Mouse (Mus musculus): ENCODE measurements around the gene Gm11037.
A peak's percentile ranks its signal among the peaks of the same experiment; 100 is the strongest.

Gene Gm11037

GRCm38 (mm10) chr2:131148353-131149253 is 15.3 kb downstream of the Gm11037 start:
- peak; percentile 86 for DNase-seq (ENCODE audit: low spot score)

DNA sequence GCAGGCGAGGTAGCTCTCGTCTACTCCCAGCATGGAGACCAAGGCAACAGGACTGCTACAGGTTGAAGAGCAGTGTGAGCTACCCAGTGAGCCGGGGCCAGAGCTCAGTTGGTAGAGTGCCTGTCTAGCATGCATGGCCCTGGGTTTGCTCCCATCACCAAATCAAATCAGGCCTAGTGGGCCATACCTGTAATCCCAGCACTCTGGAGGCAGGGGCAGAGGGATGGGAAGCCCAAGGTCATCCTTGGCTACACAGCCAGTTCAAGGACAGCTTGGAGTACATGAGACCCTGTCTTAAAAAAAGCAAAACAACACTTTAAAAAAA is 15.9 kb downstream of the Gm11037 start:
- DNase-seq (ENCODE audit: low spot score): no peak

DNA sequence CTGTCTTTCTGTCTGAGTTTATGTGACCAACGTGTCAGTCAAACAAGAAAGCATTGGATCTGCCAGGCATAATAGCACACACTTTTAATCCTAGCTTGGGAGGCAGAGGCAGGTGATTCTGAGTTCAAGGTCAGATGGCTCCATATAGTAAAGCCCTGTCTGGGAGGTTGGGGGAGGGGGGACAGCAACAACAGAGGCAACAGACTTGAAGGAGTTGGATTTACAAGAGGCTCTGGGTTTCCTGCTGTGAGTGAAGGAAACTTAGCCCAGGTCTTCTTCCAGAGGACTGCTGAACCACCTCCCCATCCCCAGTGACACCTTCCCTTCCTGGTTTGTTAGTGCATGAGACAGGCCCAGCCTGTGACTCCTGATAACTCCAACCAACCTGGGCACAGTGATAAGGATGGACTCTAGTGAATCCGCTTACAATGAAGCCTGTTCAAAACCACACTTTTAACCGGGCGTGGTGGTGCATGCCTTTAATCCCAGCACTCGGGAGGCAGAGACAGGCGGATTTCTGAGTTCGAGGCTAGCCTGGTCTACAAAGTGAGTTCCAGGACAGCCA is 19.0 kb downstream of the Gm11037 start:
- DNase-seq (ENCODE audit: low spot score): no peak

GRCm38 (mm10) chr2:131154036-131154435 is 20.7 kb downstream of the Gm11037 start:
- DNase-seq (ENCODE audit: low spot score): no peak

GRCm38 (mm10) chr2:131156987-131157386 is 23.7 kb downstream of the Gm11037 start:
- peak; percentile 51 for DNase-seq (ENCODE audit: low spot score)

- no peak for DNase-seq (ENCODE audit: low spot score)
Observed at GRCm38 (mm10) chr2:131159491-131159910, 26.2 kb downstream of the Gm11037 start.

- DNase-seq (ENCODE audit: low spot score): peak; percentile 100
Observed at GRCm38 (mm10) chr2:131159938-131160581, 26.8 kb downstream of the Gm11037 start, which contains the start of gene 1700037H04Rik. 1700037H04Rik (minus strand) TSS chr2:131160081.

DNA sequence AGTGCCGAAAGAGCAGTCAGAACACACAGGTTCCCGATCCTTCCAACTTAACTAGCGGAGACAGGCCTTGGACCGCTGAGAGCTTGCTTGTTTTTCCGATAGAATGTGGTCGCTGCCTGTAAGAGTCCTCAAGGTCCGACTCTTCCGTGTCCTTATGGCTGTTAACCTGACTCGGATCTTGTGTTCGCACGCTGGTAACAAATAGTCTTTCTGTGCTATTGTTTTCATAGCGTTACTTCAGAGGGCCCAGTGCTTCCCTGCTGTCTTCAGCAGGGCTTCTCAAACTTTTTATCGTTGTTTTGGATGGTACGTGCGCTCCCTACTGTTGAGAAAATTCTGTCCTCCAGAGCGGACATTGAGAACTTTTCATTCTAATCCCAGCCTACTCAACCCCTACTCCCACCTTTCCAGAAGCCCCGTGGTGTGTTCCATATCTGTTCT is 27.4 kb downstream of the Gm11037 start:
- peak; percentile 77 for DNase-seq (ENCODE audit: low spot score)

DNA sequence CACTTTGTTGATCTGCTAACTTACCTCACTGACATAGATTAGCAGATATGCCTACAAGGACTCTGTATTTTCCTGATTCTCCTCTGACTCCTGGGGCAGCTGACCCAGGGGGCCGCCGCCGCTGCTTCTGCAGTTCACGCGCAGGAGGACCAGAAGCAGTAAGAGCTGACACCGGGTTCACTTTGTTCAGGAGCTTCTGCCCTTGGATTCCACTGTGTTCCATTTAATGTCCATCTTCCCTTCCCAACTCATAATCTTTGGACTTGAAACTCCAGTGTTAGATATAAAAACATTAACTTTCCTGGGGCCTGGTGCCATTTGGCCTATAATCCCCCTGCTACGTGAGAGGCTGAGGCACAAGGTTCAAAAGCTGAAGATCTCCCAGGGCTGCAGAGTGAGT is 30.6 kb downstream of the Gm11037 start:
- no peak for DNase-seq (ENCODE audit: low spot score)

- no peak for DNase-seq (ENCODE audit: low spot score)
Observed at GRCm38 (mm10) chr2:131166172-131166571, 32.9 kb downstream of the Gm11037 start.

DNA sequence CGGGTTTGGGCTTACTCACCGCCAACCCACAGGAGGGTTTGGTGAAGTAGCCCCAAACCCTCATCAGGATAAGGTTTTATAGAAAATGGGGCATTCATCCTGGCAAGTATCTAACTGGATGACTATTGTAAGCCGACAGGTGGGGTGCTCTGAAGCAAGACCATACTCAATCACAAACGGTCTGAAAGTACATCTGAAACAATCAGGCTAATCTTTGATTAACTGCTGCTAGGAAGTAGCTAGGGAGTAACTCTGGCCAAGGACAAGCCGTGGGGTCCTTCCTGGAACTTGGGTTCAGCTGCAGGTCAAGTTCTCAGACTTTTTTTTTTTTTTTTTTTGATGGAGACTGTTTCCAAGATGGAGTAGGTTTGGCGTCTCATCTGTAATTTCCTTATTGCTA is 34.7 kb downstream of the Gm11037 start:
- no peak for DNase-seq (ENCODE audit: low spot score)

DNA sequence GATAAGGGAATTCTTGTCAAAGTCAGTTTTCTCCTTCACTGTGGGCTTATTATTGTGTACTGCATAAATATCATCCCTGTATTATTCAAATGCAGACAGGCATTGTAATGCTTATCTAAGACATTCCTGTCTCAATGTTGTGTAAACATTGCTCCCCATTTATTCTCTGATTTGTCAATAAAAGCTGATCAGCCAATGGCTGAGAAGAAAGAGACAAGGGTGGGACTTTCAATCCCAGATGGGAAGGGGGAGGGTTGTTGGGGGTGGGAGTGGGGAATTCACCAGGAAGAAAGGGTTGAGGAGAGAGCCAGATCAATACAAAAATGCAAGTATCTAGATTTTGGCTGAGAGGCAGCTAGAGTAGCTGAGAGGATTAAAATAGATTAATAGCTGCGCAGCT is 35.6 kb downstream of the Gm11037 start:
- no peak for DNase-seq (ENCODE audit: low spot score)

GRCm38 (mm10) chr2:131170936-131171335 is 37.6 kb downstream of the Gm11037 start:
- no peak for DNase-seq (ENCODE audit: low spot score)

- DNase-seq (ENCODE audit: low spot score): no peak
Observed at GRCm38 (mm10) chr2:131171401-131172104, 38.3 kb downstream of the Gm11037 start.

DNA sequence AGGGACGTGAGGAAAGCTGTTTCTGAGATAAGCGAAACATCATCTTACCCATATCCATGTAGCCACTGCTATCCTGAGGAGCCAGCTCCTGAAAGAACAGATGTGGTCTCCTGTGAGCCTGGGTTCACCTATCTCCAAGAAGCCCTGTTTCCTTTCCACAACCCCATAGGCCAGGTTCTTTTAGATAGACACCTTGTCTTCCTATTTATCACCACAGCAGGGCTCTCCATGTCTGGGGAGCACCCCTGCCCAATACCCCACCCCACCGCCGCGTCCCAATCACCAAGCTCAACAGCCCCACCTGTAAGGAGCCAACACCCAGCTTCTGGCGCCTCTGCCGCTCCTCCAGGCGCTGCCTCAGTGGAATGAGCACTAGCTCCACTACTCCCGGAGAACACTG is 39.0 kb downstream of the Gm11037 start:
- no peak for DNase-seq (ENCODE audit: low spot score)

GRCm38 (mm10) chr2:131174700-131175099 is 41.4 kb downstream of the Gm11037 start:
- DNase-seq (ENCODE audit: low spot score): peak; percentile 86

DNA sequence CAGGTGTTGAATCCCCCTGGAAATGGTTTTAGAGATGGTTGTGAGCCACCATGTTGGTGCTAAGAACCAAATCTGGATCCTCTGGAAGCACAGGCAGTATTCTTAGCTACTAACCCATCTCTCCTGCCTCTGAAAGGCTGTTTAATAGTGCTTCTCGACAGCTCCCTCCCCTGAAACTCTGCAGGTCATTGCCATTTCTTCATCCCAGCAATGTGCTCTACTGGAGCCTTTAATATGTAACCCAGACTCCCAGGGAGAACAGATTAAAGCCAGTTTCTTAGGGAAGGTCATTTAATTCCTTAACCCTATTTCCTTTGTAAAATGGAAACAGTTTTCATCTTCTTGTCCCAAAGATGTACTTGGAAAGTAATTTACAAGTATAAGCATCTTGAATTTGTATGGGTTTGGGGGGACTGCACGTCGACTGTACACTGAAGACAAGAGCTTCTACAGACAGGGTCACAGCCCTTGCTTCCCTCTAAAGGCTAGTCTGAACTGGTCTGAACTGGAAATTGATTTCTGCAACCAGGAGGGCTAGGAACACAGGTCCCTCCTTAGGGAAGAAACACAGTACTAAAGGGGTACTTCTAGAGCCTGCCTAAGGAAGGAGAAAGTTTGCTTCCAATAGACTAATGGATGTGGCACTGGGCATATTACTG is 42.1 kb downstream of the Gm11037 start:
- no peak for DNase-seq (ENCODE audit: low spot score)

DNA sequence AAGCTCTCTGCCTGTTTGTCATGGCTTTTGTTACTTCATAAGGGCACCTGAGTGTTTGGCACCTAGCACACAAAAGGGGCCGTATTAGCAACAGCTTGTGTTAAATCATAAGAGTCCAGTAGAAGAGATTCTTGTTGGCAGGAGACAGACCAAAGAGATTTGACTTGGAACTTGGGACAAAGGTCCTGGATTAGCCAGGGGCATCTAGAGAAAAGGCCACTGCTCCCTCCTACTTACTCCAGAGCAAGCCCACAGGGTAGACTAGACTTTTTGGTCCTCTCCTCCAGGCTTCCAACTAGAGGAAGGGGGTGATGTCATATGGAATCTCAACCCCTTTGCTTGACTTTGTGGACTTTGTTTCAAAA is 42.6 kb downstream of the Gm11037 start:
- DNase-seq (ENCODE audit: low spot score): peak; percentile 54

GRCm38 (mm10) chr2:131176491-131176890 is 43.2 kb downstream of the Gm11037 start:
- peak; percentile 65 for DNase-seq (ENCODE audit: low spot score)

GRCm38 (mm10) chr2:131177932-131178331 is 44.6 kb downstream of the Gm11037 start:
- DNase-seq (ENCODE audit: low spot score): no peak

DNA sequence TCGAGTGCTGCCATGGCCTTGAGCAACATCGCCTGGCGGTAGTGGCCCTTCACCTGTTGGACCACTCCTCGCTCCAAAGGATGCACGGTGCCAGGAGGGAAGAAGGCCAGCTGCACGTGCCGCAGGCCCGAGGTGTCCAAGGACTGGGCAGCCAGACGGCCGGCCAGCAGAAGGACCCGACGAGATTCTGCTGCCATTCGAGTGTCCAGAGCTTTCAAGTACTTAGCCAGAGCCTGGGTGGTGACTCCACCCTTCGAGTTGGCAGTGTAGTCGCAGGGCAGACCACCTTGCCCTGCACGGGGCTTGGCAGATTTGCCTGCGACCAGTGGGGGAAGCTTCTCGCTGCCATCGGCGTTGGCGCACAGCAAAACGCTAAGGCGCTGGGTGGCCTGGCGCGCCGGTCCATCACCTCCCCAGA is 45.5 kb downstream of the Gm11037 start:
- no peak for DNase-seq (ENCODE audit: low spot score)
